Mouse (Mus musculus) heart, embryonic 11.5 days (tissue): ENCODE data around the gene Cebpg. TPM values are rescaled to one million over a fixed set of nuclear protein-coding genes. Genes with fewer than 3 reads are reported as not detected.

ENCODE experiments used
- ATAC-seq: fragments of 200-750 bp; cut with Nextera tagmentation; replicated peaks from 2 replicates; pipeline ENCODE4 v1.8.0; 2017; ENCODE audit warnings: moderate library complexity; ENCODE audit not compliant: insufficient number of reproducible peaks, low FRiP score, low TSS enrichment
- H3K27ac ChIP-seq: fragments of 300-500 bp; sonication (generic); 2 replicates; pipeline ENCODE4 v1.5.1; 2014; ENCODE audit warnings: mild to moderate bottlenecking, low read depth, low read length
- H3K27me3 ChIP-seq: fragments of 300-500 bp; sonication (generic); 2 replicates; pipeline ENCODE4 v1.6.1; 2014; ENCODE audit warnings: mild to moderate bottlenecking, low read length, mixed read lengths; ENCODE audit not compliant: control insufficient read depth, insufficient read depth
- H3K36me3 ChIP-seq: fragments of 300-500 bp; sonication (generic); 2 replicates; pipeline ENCODE4 v1.6.1; 2014; ENCODE audit warnings: mild to moderate bottlenecking, low read length, moderate library complexity, mixed read lengths; ENCODE audit not compliant: control insufficient read depth, insufficient read depth
- H3K4me1 ChIP-seq: fragments of 300-500 bp; sonication (generic); 2 replicates; pipeline ENCODE4 v1.6.1; 2014; ENCODE audit warnings: low read length; ENCODE audit not compliant: control insufficient read depth, insufficient read depth
- H3K4me2 ChIP-seq: fragments of 300-500 bp; sonication (generic); 2 replicates; pipeline ENCODE4 v1.6.1; 2014; ENCODE audit warnings: mild to moderate bottlenecking, moderate library complexity
- H3K4me3 ChIP-seq: fragments of 300-500 bp; sonication (generic); 2 replicates; pipeline ENCODE4 v1.5.1; 2014; ENCODE audit warnings: low read depth, low read length
- H3K9ac ChIP-seq: fragments of 300-500 bp; sonication (generic); 2 replicates; pipeline ENCODE4 v1.6.1; 2014; ENCODE audit warnings: mild to moderate bottlenecking, low read depth, low read length, moderate library complexity
- H3K9me3 ChIP-seq: fragments of 300-500 bp; sonication (generic); replicated peaks from 2 replicates; pipeline ENCODE4 v1.6.1; 2016; ENCODE audit warnings: low read length; ENCODE audit not compliant: control insufficient read depth
- WGBS: fragments of 180-500 bp; shearing (Covaris S2); extraction: QIAGEN DNeasy Blood & Tissue Kit; methylation state at CpG from one replicate; pipeline ENCODE4 v1.1.7; 2014; ENCODE audit not compliant: insufficient replicate concordance; 5-methylcytosine and 5-hydroxymethylcytosine counted together
- polyA plus RNA-seq: library from polyadenylated mRNA; unstranded; fragments of >200 nt; fragmentation: Nextera tagmentation; extraction: Ambion mirVana; gene quantifications from 2 replicates; pipeline ENCODE4 v1.2.1, GENCODE M21; 2014

Gene Cebpg
- 13.9 and 16.1 TPM in 2 replicates for polyA plus RNA-seq

DNA sequence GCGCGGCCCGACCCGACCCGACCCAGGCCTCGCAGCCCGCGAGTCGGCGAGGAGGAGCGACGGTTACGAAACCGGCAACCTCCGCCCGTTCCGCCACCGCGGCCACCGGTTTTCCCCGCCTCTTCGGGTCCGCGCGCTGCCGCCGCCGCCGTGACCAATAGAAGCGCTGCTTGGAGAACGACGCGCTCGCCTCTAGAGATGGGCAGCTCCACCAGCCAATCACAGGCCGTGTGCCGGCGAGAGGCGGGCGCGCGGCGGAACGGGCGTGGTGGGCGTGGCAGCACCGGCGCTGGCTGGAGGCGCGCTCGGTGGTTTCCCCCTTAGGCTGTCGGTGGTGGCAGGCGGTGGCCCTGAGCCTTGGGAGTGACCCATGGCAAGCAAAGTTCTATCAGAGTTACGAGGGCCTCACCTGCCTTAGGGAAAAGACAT lies at the start of gene Cebpg:
TSS of gene Cebpg (minus strand) at position 138 of the 429 bp plus-strand sequence.
- Histone ChIP-seq H3K27me3 (no peaks in the 10 kb centered on the region), H3K36me3 (no peaks in the 10 kb centered on the region), H3K9me3 (no peaks in the 10 kb centered on the region), H3K27ac (peak within 1 kb of the TSS; percentile 84), H3K4me1 (peaks cover 11% of the 10 kb centered on the region), H3K4me3 (peak within 1 kb of the TSS; percentile 99), H3K4me2 (peak within 1 kb of the TSS; percentile 91), H3K9ac (peak within 1 kb of the TSS; percentile 91)
- peak; percentile 98 for ATAC-seq
- WGBS = 1% methylated on average over 43 of the region's 53 CpGs

DNA sequence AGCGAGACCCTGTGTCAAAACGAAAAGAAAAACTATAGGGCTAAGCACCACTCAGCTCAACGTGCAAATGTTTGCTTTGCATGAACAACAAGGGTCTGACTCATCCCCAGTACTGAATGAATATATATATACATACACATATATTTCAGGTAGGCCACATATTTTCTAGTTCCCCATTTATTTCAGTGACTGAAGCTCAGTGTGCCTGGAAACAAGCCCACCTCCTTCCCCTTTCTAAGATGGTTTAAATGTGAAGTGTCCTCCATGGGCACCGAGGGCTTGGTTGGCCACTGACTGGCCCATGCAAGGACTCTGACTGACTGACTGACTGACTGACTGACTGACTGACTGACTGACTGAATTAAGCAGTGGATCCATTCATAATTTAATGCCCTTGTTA lies 43.2 kb upstream of the Cebpg start:
- ATAC-seq = no peak
- Histone ChIP-seq H3K9ac (no peak overlapping the region), H3K9me3 (no peaks in the 10 kb centered on the region), H3K27me3 (no peaks in the 10 kb centered on the region; the same call in 1 of the 2 replicates), H3K4me2 (no peak overlapping the region), H3K27ac (no peak overlapping the region), H3K36me3 (no peaks in the 10 kb centered on the region), H3K4me3 (no peak overlapping the region), H3K4me1 (no peaks in the 10 kb centered on the region)
- 82% methylated on average over 4 of the region's 4 CpGs for WGBS

DNA sequence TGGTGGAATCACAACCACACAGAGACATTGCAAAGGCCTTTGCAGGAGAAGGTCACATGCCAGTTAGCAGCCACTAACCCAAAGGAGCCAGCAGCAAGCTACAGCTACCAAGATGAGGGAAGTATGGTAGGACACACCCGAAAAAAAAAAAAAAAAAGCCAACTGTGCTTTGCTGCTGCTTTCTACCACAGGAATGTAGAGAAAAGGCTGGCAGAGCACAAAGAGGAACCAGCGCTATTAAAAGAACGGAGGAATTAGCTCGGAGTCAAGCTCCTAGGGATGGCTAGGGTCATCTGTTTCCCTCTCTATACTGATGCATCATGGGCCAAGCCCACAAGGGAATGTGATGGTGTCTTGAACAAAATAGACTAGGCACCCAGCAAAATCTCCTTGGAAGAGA lies 42.4 kb upstream of the Cebpg start:
- Histone ChIP-seq H3K9ac (no peak overlapping the region), H3K36me3 (no peaks in the 10 kb centered on the region), H3K4me3 (no peak overlapping the region), H3K4me1 (no peaks in the 10 kb centered on the region), H3K9me3 (no peaks in the 10 kb centered on the region), H3K27ac (no peak overlapping the region), H3K27me3 (no peaks in the 10 kb centered on the region; the same call in 1 of the 2 replicates), H3K4me2 (no peak overlapping the region)
- 57% methylated on average over 4 of the region's 4 CpGs for WGBS
- no peak for ATAC-seq

DNA sequence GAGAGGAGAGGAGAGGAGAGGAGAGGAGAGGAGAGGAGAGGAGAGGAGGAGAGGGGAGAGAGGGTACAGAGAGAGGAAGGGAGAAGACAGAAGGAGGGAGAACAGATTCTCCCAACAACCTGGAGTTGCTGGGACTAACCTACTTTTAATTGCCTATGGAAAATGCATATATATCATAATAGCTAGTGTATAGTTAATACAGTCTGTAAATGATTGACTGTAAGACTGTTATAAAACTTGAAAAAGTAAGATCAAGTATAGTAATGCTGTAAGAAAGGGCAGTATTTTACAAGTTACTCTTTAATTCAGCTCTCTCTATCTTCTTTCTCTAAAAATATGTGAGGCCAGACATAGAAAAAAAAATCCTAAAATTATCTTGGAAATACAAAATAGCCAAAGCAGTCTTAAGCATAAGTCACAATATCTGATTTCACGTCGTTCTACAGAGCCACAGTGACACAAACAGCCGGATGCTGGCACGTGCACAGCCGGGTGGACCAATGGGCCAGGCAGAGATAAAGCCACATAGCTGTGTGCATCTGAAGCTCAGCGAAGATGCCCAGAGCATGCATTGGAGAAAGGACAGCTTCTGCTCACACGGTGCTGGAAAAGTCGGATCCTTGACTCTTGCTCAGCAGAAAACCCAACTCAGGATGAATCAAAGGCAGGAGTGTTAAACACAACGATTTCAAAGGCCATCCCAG lies 38.8 kb upstream of the Cebpg start:
- H3K27ac ChIP-seq = no peak overlapping the region
- H3K4me1 ChIP-seq = no peaks in the 10 kb centered on the region
- no peak overlapping the region for H3K9ac ChIP-seq
- no peaks in the 10 kb centered on the region for H3K9me3 ChIP-seq
- H3K4me3 ChIP-seq = no peak overlapping the region
- 66% methylated on average over 9 of the region's 9 CpGs for WGBS
- no peaks in the 10 kb centered on the region; the same call in 1 of the 2 replicates for H3K27me3 ChIP-seq
- H3K4me2 ChIP-seq = no peak overlapping the region
- ATAC-seq = no peak
- no peaks in the 10 kb centered on the region for H3K36me3 ChIP-seq

DNA sequence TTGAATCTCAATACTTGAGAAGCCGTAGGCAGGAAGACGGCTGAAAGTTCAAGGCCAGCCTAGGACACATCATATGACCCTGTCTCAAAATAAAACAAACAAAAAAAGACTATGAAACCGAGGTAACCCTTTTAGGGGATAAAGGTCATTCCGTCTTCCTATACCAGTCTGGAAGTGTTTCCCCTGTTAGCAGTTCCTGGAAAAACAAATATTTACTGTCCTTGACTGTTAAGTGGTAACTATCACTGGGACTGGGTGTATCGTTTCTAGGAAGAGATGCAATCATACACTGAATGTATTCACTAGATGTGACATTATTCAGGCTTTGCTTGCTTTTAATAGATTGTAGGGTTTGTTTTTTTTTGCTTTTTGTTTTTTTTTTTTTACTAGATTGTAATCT lies 34.2 kb upstream of the Cebpg start:
- Histone ChIP-seq H3K9ac (no peak overlapping the region), H3K4me3 (no peak overlapping the region), H3K4me2 (no peak overlapping the region), H3K9me3 (no peaks in the 10 kb centered on the region), H3K4me1 (peaks cover 5% of the 10 kb centered on the region; the same call in 1 of the 2 replicates), H3K27ac (no peak overlapping the region), H3K36me3 (no peaks in the 10 kb centered on the region), H3K27me3 (peaks cover 3% of the 10 kb centered on the region; the same call in 1 of the 2 replicates)
- ATAC-seq = no peak
- WGBS = 61% methylated on average over 5 of the region's 5 CpGs

DNA sequence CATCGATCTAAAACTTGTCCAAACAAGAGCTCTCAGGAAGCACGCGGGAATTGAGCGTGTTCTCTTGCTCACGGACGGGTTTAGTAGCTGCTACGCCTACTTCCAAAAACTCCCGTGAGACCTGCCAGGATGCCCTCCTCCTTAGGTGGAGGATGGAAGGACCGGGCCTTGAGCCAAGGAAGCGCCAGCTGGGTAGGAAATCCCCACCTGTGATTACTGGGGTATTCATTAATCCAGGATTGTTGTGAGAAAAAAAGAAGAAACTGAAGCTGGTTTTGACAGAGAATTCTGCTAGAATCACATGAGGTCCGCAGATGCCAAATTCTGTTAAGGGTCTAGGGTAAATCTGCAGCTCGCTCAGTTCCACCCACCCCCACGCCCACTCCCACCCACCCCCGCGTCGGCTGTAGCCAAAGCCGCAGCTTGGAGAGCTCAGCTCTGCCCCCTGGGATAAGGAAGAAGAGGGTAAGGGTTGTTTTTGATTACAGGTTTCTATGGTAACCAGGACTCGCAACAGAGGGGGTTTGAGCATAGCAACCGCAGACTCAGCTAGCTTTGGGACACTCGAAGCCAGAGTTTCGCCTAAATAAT lies 30.0 kb upstream of the Cebpg start:
- Histone ChIP-seq H3K4me1 (peaks cover 6% of the 10 kb centered on the region; the same call in 1 of the 2 replicates), H3K36me3 (no peaks in the 10 kb centered on the region), H3K4me3 (peak overlapping the region; percentile 25), H3K4me2 (peak overlapping the region; percentile 64), H3K27ac (no peak overlapping the region), H3K27me3 (peaks cover 3% of the 10 kb centered on the region; the same call in 1 of the 2 replicates), H3K9ac (no peak overlapping the region; the same call in 1 of the 2 replicates), H3K9me3 (no peaks in the 10 kb centered on the region)
- no peak for ATAC-seq
- 2% methylated on average over 21 of the region's 21 CpGs for WGBS

GRCm38 (mm10) chr7:35084565-35085360 lies 28.4 kb upstream of the Cebpg start:
- no peak overlapping the region for H3K4me2 ChIP-seq
- H3K9ac ChIP-seq = no peak overlapping the region
- peaks cover 3% of the 10 kb centered on the region; the same call in 1 of the 2 replicates for H3K27me3 ChIP-seq
- no peaks in the 10 kb centered on the region for H3K9me3 ChIP-seq
- H3K27ac ChIP-seq = no peak overlapping the region
- no peaks in the 10 kb centered on the region for H3K36me3 ChIP-seq
- peaks cover 8% of the 10 kb centered on the region; the same call in 1 of the 2 replicates for H3K4me1 ChIP-seq
- no peak overlapping the region for H3K4me3 ChIP-seq
- ATAC-seq = no peak
- WGBS = 79% methylated on average over 12 of the region's 12 CpGs

DNA sequence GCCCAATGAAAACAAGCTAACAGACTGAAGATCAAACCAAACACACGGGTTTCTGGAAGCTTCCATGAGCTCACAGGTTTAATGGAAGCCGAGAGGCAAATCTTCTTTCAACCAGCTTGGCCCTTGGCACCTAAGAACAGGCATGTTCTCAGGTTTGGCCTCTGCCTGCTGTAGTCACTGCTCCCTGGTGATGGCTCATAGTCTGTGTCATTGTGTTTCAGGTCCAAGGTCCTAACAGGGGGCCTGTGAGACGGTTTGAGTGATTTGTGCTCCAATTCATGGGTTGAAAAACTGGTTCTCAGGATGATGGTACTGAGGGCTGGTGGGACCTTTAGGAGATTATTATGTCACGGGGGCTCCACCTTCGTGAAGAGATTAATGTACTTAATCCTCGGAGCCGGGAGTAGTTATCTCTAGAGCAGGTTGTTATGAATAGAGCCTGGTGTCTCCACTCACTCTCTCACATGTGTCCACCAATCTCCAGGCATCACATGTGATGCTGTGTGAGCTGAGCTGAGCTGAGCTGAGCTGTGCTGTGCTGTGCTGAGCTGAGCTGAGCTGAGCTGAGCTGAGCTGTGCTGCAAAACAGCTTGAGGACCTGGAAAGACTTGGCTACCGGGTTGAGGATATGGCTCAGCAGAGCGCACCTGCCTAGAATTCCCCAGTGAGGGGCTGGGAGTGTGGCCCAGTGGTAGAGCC lies 25.2 kb upstream of the Cebpg start:
- H3K4me2 ChIP-seq = peak overlapping the region; percentile 33
- H3K27ac ChIP-seq = no peak overlapping the region
- H3K36me3 ChIP-seq = no peaks in the 10 kb centered on the region
- no peak for ATAC-seq
- H3K4me3 ChIP-seq = no peak overlapping the region
- H3K9ac ChIP-seq = no peak overlapping the region
- H3K4me1 ChIP-seq = peaks cover 7% of the 10 kb centered on the region; the same call in 1 of the 2 replicates
- no peaks in the 10 kb centered on the region for H3K27me3 ChIP-seq
- no peaks in the 10 kb centered on the region for H3K9me3 ChIP-seq
- 67% methylated on average over 9 of the region's 9 CpGs for WGBS
